Mouse (Mus musculus) forebrain, postnatal 0 days (tissue): Measurements from ENCODE around the gene Add1. TPM values are rescaled to one million over a fixed set of nuclear protein-coding genes. Genes with fewer than 3 reads are reported as not detected.

Experiments
- ATAC-seq: fragments of 200-750 bp; cut with Nextera tagmentation; 2 replicates; pipeline ENCODE4 v1.8.0; 2017; ENCODE audit warnings: mild to moderate bottlenecking, moderate library complexity
- DNase-seq: peaks from one replicate; pipeline ENCODE4 v3.0.0-alpha.2; 2015
- H3K27ac ChIP-seq: fragments of 300-500 bp; sonication (generic); 2 replicates; pipeline ENCODE4 v1.5.1; 2014; ENCODE audit warnings: low read depth, mild to moderate bottlenecking, antibody characterized with exemption, low read length, moderate library complexity, mixed read lengths
- H3K27me3 ChIP-seq: fragments of 300-500 bp; sonication (generic); 2 replicates; pipeline ENCODE4 v1.6.1; 2014; ENCODE audit warnings: mild to moderate bottlenecking, low read length, mixed read lengths; ENCODE audit not compliant: insufficient read depth
- H3K36me3 ChIP-seq: fragments of 300-500 bp; sonication (generic); 2 replicates; pipeline ENCODE4 v1.6.1; 2014; ENCODE audit warnings: mild to moderate bottlenecking, moderate library complexity; ENCODE audit not compliant: insufficient read depth
- H3K4me1 ChIP-seq: fragments of 300-500 bp; sonication (generic); 2 replicates; pipeline ENCODE4 v1.6.1; 2014; ENCODE audit warnings: antibody characterized with exemption; ENCODE audit not compliant: insufficient read depth
- H3K4me2 ChIP-seq: fragments of 300-500 bp; sonication (generic); 2 replicates; pipeline ENCODE4 v1.6.1; 2014; ENCODE audit warnings: low read depth, mild to moderate bottlenecking, moderate library complexity
- H3K4me3 ChIP-seq: fragments of 300-500 bp; sonication (generic); 2 replicates; pipeline ENCODE4 v1.5.1; 2014; ENCODE audit warnings: low read depth, low read length, mixed read lengths
- H3K9ac ChIP-seq: fragments of 300-500 bp; sonication (generic); 2 replicates; pipeline ENCODE4 v1.6.1; 2014; ENCODE audit warnings: mild to moderate bottlenecking
- H3K9me3 ChIP-seq: fragments of 300-500 bp; sonication (generic); 2 replicates; pipeline ENCODE4 v1.6.1; 2016; ENCODE audit warnings: low read length
- CTCF ChIP-seq: sonication (generic); IDR thresholded peaks from 2 replicates; pipeline ENCODE4 v1.5.1; 2016; ENCODE audit warnings: antibody characterized with exemption, control low read depth, low read depth
- WGBS: fragments of 180-500 bp; shearing (Covaris S2); extraction: QIAGEN DNeasy Blood & Tissue Kit; methylation state at CpG from one replicate; pipeline ENCODE4 v1.1.7; 2014; 5-methylcytosine and 5-hydroxymethylcytosine counted together
- polyA plus RNA-seq: library from polyadenylated mRNA; unstranded; fragments of >200 nt; fragmentation: Nextera tagmentation; extraction: Ambion mirVana; gene quantifications from 2 replicates; pipeline ENCODE4 v1.2.1, GENCODE M21; 2015
- total RNA-seq: library from RNA; depleted of rRNA; stranded (reverse); fragments of >200 nt; gene quantifications from 2 replicates; pipeline ENCODE4 v1.2.3, GENCODE M21; 2014

The Add1 gene
- total and polyA plus RNA-seq, 2 experiments from 2014 or later: 175 to 334 TPM

- DNase-seq (no peak), ATAC-seq (no peak)
- Histone ChIP-seq H3K27ac (no peak overlapping the region), H3K9ac (no peak overlapping the region), H3K4me3 (no peak overlapping the region), H3K9me3 (no peaks in the 10 kb centered on the region), H3K4me2 (no peak overlapping the region), H3K4me1 (no peaks in the 10 kb centered on the region), H3K27me3 (no peaks in the 10 kb centered on the region), H3K36me3 (no peaks in the 10 kb centered on the region)
- TF ChIP-seq CTCF: no peak
- WGBS: 79% methylated on average over 5 of the region's 5 CpGs
These were observed 44.7 kb upstream of the Add1 start for GRCm38 (mm10) chr5:34528724-34529123.

GRCm38 (mm10) chr5:34530116-34530515 is 43.3 kb upstream of the Add1 start:
- no peak overlapping the region for H3K27ac ChIP-seq
- TF ChIP-seq CTCF: no peak
- no peaks in the 10 kb centered on the region for H3K36me3 ChIP-seq
- WGBS: 73% methylated on average over 5 of the region's 5 CpGs
- no peaks in the 10 kb centered on the region for H3K4me1 ChIP-seq
- no peak overlapping the region for H3K9ac ChIP-seq
- H3K27me3 ChIP-seq: no peaks in the 10 kb centered on the region
- DNase-seq (no peak), ATAC-seq (no peak)
- H3K9me3 ChIP-seq: no peaks in the 10 kb centered on the region
- H3K4me3 ChIP-seq: no peak overlapping the region
- H3K4me2 ChIP-seq: no peak overlapping the region

DNA sequence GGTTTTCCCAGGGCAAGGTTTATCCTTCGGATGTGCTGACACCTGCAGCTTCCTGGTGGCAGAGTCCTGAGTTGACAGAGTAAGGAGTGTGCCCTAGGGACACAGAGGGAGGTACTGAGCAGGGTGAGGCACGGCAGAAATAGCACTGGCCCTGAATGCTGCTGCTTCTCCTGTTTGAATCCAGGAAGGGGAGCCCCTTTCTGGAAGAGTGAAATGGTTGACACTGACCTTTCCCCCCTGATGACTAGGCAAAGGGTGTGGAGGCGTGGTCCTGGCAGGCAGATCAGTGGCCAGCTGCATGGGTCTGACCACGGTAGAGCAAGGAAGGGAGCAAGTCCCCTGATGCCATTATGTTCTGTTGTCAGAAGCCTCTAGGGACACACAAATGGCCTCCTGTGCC is 42.8 kb upstream of the Add1 start:
- Histone ChIP-seq H3K9me3 (no peaks in the 10 kb centered on the region), H3K27ac (no peak overlapping the region), H3K36me3 (no peaks in the 10 kb centered on the region), H3K4me2 (no peak overlapping the region), H3K9ac (no peak overlapping the region), H3K27me3 (no peaks in the 10 kb centered on the region), H3K4me3 (no peak overlapping the region), H3K4me1 (no peaks in the 10 kb centered on the region)
- no peak for TF ChIP-seq CTCF
- DNase-seq: no peak
- no peak for ATAC-seq
- WGBS: 58% methylated on average over 4 of the region's 4 CpGs

DNA sequence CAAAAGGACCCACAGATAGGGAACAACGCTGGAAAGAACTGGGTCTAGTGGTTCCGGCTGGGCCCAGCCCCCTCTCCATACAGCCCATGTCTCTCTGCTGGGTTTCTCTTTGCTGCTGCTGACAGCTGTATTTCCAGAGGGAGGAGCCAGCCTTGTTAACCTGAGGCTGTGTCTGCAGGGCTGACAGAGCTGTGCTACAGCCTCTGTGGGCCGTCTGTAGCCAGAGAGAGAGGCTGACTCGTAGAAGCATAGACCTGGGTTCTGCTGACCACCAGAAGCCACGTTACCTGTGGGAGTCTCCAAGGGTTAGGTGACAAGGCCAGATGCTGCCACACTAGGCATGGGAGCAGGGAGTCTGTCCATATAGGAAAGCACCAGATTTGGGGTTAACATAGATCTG is 40.4 kb upstream of the Add1 start:
- H3K36me3 ChIP-seq: no peaks in the 10 kb centered on the region
- H3K4me2 ChIP-seq: no peak overlapping the region
- DNase-seq (no peak), ATAC-seq (no peak)
- H3K9me3 ChIP-seq: no peaks in the 10 kb centered on the region
- H3K27ac ChIP-seq: no peak overlapping the region
- TF ChIP-seq CTCF: no peak
- H3K9ac ChIP-seq: no peak overlapping the region
- H3K27me3 ChIP-seq: no peaks in the 10 kb centered on the region
- H3K4me3 ChIP-seq: no peak overlapping the region
- 78% methylated on average over 5 of the region's 5 CpGs for WGBS
- no peaks in the 10 kb centered on the region for H3K4me1 ChIP-seq

GRCm38 (mm10) chr5:34533820-34534219 is 39.6 kb upstream of the Add1 start:
- no peak for TF ChIP-seq CTCF
- DNase-seq: no peak
- no peak overlapping the region for H3K27ac ChIP-seq
- H3K9ac ChIP-seq: no peak overlapping the region
- ATAC-seq: no peak
- H3K4me1 ChIP-seq: no peaks in the 10 kb centered on the region
- 69% methylated on average over 3 of the region's 3 CpGs for WGBS
- no peak overlapping the region for H3K4me3 ChIP-seq
- no peak overlapping the region for H3K4me2 ChIP-seq
- H3K27me3 ChIP-seq: no peaks in the 10 kb centered on the region
- H3K9me3 ChIP-seq: no peaks in the 10 kb centered on the region
- no peaks in the 10 kb centered on the region for H3K36me3 ChIP-seq

DNA sequence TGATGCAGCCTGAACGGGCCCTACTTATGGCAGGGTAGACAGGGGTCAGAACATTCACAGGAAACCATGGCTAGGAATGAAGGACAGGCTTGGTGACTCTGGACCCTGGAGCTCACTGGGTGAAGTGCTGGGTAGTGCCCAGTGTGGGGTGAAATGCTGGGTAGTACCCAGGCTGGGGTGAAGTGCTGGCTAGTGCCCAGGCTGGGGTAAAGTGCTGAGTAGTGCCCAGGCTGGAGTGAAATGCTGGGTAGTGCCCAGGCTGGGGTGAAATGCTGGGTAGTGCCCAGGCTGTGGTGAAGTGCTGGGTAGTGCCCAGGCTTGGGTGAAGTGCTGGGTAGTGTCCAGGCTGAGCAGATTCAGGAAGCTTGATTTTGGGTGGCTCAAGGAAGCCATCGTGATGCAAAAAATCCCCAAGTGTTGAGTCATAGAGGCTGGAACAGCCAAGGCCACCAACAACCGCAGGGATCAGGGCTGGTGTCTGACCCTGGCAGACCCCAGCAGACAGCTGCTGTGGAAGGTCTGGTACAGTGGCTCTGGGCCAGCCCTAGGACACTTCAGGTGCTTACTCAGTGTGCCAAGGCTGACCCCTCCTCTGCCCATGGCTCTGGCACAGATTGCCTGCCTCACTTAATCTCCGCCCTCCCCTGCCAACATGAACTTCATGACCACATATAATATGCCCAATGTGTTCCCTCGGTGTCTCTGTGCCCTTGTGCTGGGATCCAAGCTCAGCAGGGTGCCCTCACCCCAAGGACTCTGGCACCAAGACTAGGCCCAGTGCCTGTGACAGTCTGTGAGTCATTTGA is 38.5 kb upstream of the Add1 start:
- Histone ChIP-seq H3K4me2 (no peak overlapping the region), H3K9me3 (no peaks in the 10 kb centered on the region), H3K4me1 (no peaks in the 10 kb centered on the region), H3K36me3 (no peaks in the 10 kb centered on the region), H3K4me3 (no peak overlapping the region), H3K27ac (no peak overlapping the region), H3K9ac (no peak overlapping the region), H3K27me3 (no peaks in the 10 kb centered on the region)
- DNase-seq: no peak
- no peak for TF ChIP-seq CTCF
- WGBS: 83% methylated on average over 5 of the region's 5 CpGs
- no peak for ATAC-seq

GRCm38 (mm10) chr5:34535831-34536230 is 37.6 kb upstream of the Add1 start:
- Histone ChIP-seq H3K27me3 (no peaks in the 10 kb centered on the region), H3K9ac (no peak overlapping the region), H3K27ac (no peak overlapping the region), H3K36me3 (no peaks in the 10 kb centered on the region), H3K4me3 (no peak overlapping the region), H3K4me1 (no peaks in the 10 kb centered on the region), H3K4me2 (no peak overlapping the region), H3K9me3 (no peaks in the 10 kb centered on the region)
- no peak for TF ChIP-seq CTCF
- 87% methylated on average over 7 of the region's 7 CpGs for WGBS
- DNase-seq (no peak), ATAC-seq (no peak)
